Mouse (Mus musculus) kidney, embryonic 16.5 days (tissue): ENCODE measurements around the gene Rabepk. TPM values are rescaled to one million over a fixed set of nuclear protein-coding genes. Genes with fewer than 3 reads are reported as not detected.
A peak's percentile ranks its signal among the peaks of the same experiment; 100 is the strongest.

Experiments
- ATAC-seq: fragments of 200-750 bp; cut with Nextera tagmentation; 2 replicates; pipeline ENCODE4 v1.8.0; 2017; ENCODE audit warnings: moderate TSS enrichment; ENCODE audit not compliant: low FRiP score, low TSS enrichment
- H3K27ac ChIP-seq: fragments of 300-500 bp; sonication (generic); 2 replicates; pipeline ENCODE4 v1.5.1; 2014; ENCODE audit warnings: low read length
- H3K27me3 ChIP-seq: fragments of 300-500 bp; sonication (generic); 2 replicates; pipeline ENCODE4 v1.6.1; 2014; ENCODE audit warnings: low read length, control low read depth, mixed read lengths; ENCODE audit not compliant: insufficient read depth
- H3K36me3 ChIP-seq: fragments of 300-500 bp; sonication (generic); 2 replicates; pipeline ENCODE4 v1.6.1; 2014; ENCODE audit warnings: low read length, control low read depth, mixed read lengths; ENCODE audit not compliant: insufficient read depth
- H3K4me1 ChIP-seq: fragments of 300-500 bp; sonication (generic); 2 replicates; pipeline ENCODE4 v1.6.1; 2014; ENCODE audit warnings: low read length, control low read depth, mixed read lengths; ENCODE audit not compliant: insufficient read depth
- H3K4me2 ChIP-seq: fragments of 300-500 bp; sonication (generic); replicated peaks from 2 replicates; pipeline ENCODE4 v1.6.1; 2014; ENCODE audit warnings: low read depth, low read length
- H3K4me3 ChIP-seq: fragments of 300-500 bp; sonication (generic); 2 replicates; pipeline ENCODE4 v1.5.1; 2014; ENCODE audit warnings: mild to moderate bottlenecking, low read length
- H3K9ac ChIP-seq: fragments of 300-500 bp; sonication (generic); replicated peaks from 2 replicates; pipeline ENCODE4 v1.6.1; 2014; ENCODE audit warnings: low read length
- H3K9me3 ChIP-seq: fragments of 300-500 bp; sonication (generic); 2 replicates; pipeline ENCODE4 v1.6.1; 2016; ENCODE audit warnings: low read length, control low read depth
- WGBS: fragments of 180-500 bp; shearing (Covaris S2); extraction: QIAGEN DNeasy Blood & Tissue Kit; methylation state at CpG from one replicate; pipeline ENCODE4 v1.1.7; 2014; 5-methylcytosine and 5-hydroxymethylcytosine counted together
- polyA plus RNA-seq: library from polyadenylated mRNA; unstranded; fragments of >200 nt; fragmentation: Nextera tagmentation; extraction: Ambion mirVana; gene quantifications from 2 replicates; pipeline ENCODE4 v1.2.1, GENCODE M21; 2015

Rabepk gene
- polyA plus RNA-seq, 1 experiment from 2014 or later, result 38.9 TPM

- Histone ChIP-seq H3K27ac (peak overlapping the region; percentile 93), H3K4me2 (peak overlapping the region; percentile 79), H3K9ac (peak overlapping the region; percentile 99), H3K9me3 (no peaks in the 10 kb centered on the region), H3K4me3 (peak overlapping the region; percentile 91), H3K4me1 (peaks cover 10% of the 10 kb centered on the region; the same call in 1 of the 2 replicates), H3K27me3 (no peaks in the 10 kb centered on the region), H3K36me3 (no peaks in the 10 kb centered on the region)
- peak; percentile 97 for ATAC-seq
- under 1% methylated on average over 82 of the region's 106 CpGs for WGBS
These were observed 45.7 kb downstream of the Rabepk start for GRCm38 (mm10) chr2:34753811-34754550.

GRCm38 (mm10) chr2:34750245-34750644, 49.5 kb downstream of the Rabepk start:
- Histone ChIP-seq H3K27ac (no peak overlapping the region), H3K27me3 (no peaks in the 10 kb centered on the region), H3K4me3 (no peak overlapping the region), H3K4me1 (peaks cover 8% of the 10 kb centered on the region; the same call in 1 of the 2 replicates), H3K36me3 (no peaks in the 10 kb centered on the region), H3K9ac (no peak overlapping the region), H3K4me2 (no peak overlapping the region), H3K9me3 (no peaks in the 10 kb centered on the region)
- WGBS, result 74% methylated on average over 2 of the region's 2 CpGs
- no peak for ATAC-seq

GRCm38 (mm10) chr2:34748479-34748878, 51.2 kb downstream of the Rabepk start:
- Histone ChIP-seq H3K9me3 (no peaks in the 10 kb centered on the region), H3K4me1 (peaks cover 3% of the 10 kb centered on the region; the same call in 1 of the 2 replicates), H3K36me3 (peaks cover 3% of the 10 kb centered on the region; the same call in 1 of the 2 replicates), H3K27ac (no peak overlapping the region), H3K9ac (no peak overlapping the region), H3K27me3 (no peaks in the 10 kb centered on the region), H3K4me3 (no peak overlapping the region), H3K4me2 (no peak overlapping the region)
- ATAC-seq, result no peak
- 88% methylated on average over 4 of the region's 4 CpGs for WGBS

- no peak overlapping the region for H3K4me3 ChIP-seq
These were observed 54.0 kb downstream of the Rabepk start for GRCm38 (mm10) chr2:34745673-34746072.

GRCm38 (mm10) chr2:34744476-34744875, 55.2 kb downstream of the Rabepk start:
- Histone ChIP-seq H3K9me3 (no peaks in the 10 kb centered on the region), H3K27ac (no peak overlapping the region), H3K4me2 (no peak overlapping the region), H3K4me3 (no peak overlapping the region), H3K4me1 (no peaks in the 10 kb centered on the region), H3K36me3 (peaks cover 3% of the 10 kb centered on the region; the same call in 1 of the 2 replicates), H3K9ac (no peak overlapping the region), H3K27me3 (no peaks in the 10 kb centered on the region)
- ATAC-seq, result no peak
- WGBS, result 90% methylated on average over 8 of the region's 8 CpGs

More at GRCm38 (mm10) chr2:34745673-34746072, 54.0 kb downstream of the Rabepk start:
- H3K4me1 ChIP-seq, result no peaks in the 10 kb centered on the region
- no peak overlapping the region for H3K9ac ChIP-seq
- H3K36me3 ChIP-seq, result peaks cover 3% of the 10 kb centered on the region; the same call in 1 of the 2 replicates
- 91% methylated on average over 2 of the region's 2 CpGs for WGBS
- no peak overlapping the region for H3K4me2 ChIP-seq
- ATAC-seq, result no peak
- H3K27me3 ChIP-seq, result no peaks in the 10 kb centered on the region
- no peak overlapping the region for H3K27ac ChIP-seq
- no peaks in the 10 kb centered on the region for H3K9me3 ChIP-seq

- ATAC-seq, result no peak
- Histone ChIP-seq H3K27me3 (no peaks in the 10 kb centered on the region), H3K9ac (no peak overlapping the region), H3K4me3 (no peak overlapping the region), H3K4me1 (no peaks in the 10 kb centered on the region), H3K36me3 (peaks cover 3% of the 10 kb centered on the region; the same call in 1 of the 2 replicates), H3K27ac (no peak overlapping the region), H3K9me3 (no peaks in the 10 kb centered on the region), H3K4me2 (no peak overlapping the region)
- WGBS, result 93% methylated on average over 8 of the region's 8 CpGs
These were observed 57.0 kb downstream of the Rabepk start for GRCm38 (mm10) chr2:34742675-34743074.

GRCm38 (mm10) chr2:34741390-34742159, 58.1 kb downstream of the Rabepk start:
- no peaks in the 10 kb centered on the region for H3K4me1 ChIP-seq
- H3K4me3 ChIP-seq, result no peak overlapping the region
- H3K27me3 ChIP-seq, result no peaks in the 10 kb centered on the region
- ATAC-seq, result no peak
- no peaks in the 10 kb centered on the region for H3K9me3 ChIP-seq
- H3K27ac ChIP-seq, result no peak overlapping the region
- peaks cover 3% of the 10 kb centered on the region; the same call in 1 of the 2 replicates for H3K36me3 ChIP-seq
- H3K9ac ChIP-seq, result no peak overlapping the region
- H3K4me2 ChIP-seq, result no peak overlapping the region
- WGBS, result 90% methylated on average over 12 of the region's 12 CpGs

- no peak for ATAC-seq
- WGBS, result 72% methylated on average over 1 of the region's 1 CpGs
- H3K9me3 ChIP-seq, result no peaks in the 10 kb centered on the region
- H3K27ac ChIP-seq, result no peak overlapping the region
- no peak overlapping the region for H3K4me2 ChIP-seq
- H3K9ac ChIP-seq, result no peak overlapping the region
- H3K27me3 ChIP-seq, result no peaks in the 10 kb centered on the region
- H3K36me3 ChIP-seq, result peaks cover 3% of the 10 kb centered on the region; the same call in 1 of the 2 replicates
- H3K4me1 ChIP-seq, result no peaks in the 10 kb centered on the region
- H3K4me3 ChIP-seq, result no peak overlapping the region
These were observed 59.9 kb downstream of the Rabepk start for GRCm38 (mm10) chr2:34739684-34740391.

GRCm38 (mm10) chr2:34737911-34738310, 61.8 kb downstream of the Rabepk start:
- Histone ChIP-seq H3K9ac (no peak overlapping the region), H3K4me2 (no peak overlapping the region)
- 44% methylated on average over 1 of the region's 1 CpGs for WGBS

More at GRCm38 (mm10) chr2:34737911-34738310, 61.8 kb downstream of the Rabepk start:
- Histone ChIP-seq H3K27me3 (no peaks in the 10 kb centered on the region), H3K36me3 (no peaks in the 10 kb centered on the region), H3K9me3 (no peaks in the 10 kb centered on the region), H3K4me3 (no peak overlapping the region), H3K4me1 (no peaks in the 10 kb centered on the region), H3K27ac (no peak overlapping the region)
- no peak for ATAC-seq
